Comparison of ENCODE assay signal across 9 mouse cellular contexts in genomic region chr6:99643439-99644199, GRCm38 (mm10). TPM values are rescaled to one million over a fixed set of nuclear protein-coding genes. Genes with fewer than 3 reads are reported as not detected.
A peak's percentile ranks its signal among the peaks of the same experiment; 100 is the strongest.
DNase-seq lines count a peak whose midpoint lies in the region; ATAC-seq lines count a peak whose summit lies in the region.
"Had no signal": no experiment of that assay in that cellular context is flagged by ENCODE, and none has a peak within 500 bp of the region (broad histone marks: within the 10 kb centered on the region; RNA-seq: fewer than 3 reads in every experiment).

No protein-coding gene starts in this region.

- DNase-seq in adrenal gland, adult 8-10 months, result peak; percentile 74
- DNase-seq in heart, adult 8-10 months (ENCODE audit: low spot score), result peak; percentile 67
- peak; percentile 56 for DNase-seq in ovary, postnatal 14 days (ENCODE audit: low spot score)
- no peak for DNase-seq in cerebellum, adult 11 months
- DNase-seq in embryo, embryonic 9.5 days (ENCODE audit: extremely low spot score), result no peak
- no peak for DNase-seq in embryo, embryonic 11 days
- DNase-seq in midbrain, embryonic 14.5 days, result no peak

- H3K4me1 ChIP-seq in kidney, embryonic 15.5 days, result peaks cover 23% of the 10 kb centered on the region
- H3K4me1 ChIP-seq in midbrain, embryonic 14.5 days (ENCODE audit: control insufficient read depth, insufficient read depth, low read length), result no peaks in the 10 kb centered on the region

- H3K4me2 ChIP-seq in kidney, embryonic 15.5 days, result no peak overlapping the region
- H3K4me2 ChIP-seq in midbrain, embryonic 14.5 days (ENCODE audit: low read length), result no peak overlapping the region
- H3K4me2 ChIP-seq: neural tube, embryonic 12.5 days had no signal

- peak overlapping the region; percentile 64 for H3K27ac ChIP-seq in kidney, embryonic 15.5 days
- no peak overlapping the region for H3K27ac ChIP-seq in midbrain, embryonic 14.5 days (replicated peaks; ENCODE audit: low read depth, low read length)
- H3K27ac ChIP-seq: neural tube, embryonic 12.5 days had no signal

- no peak overlapping the region for H3K9ac ChIP-seq in kidney, embryonic 15.5 days
- no peak overlapping the region for H3K9ac ChIP-seq in midbrain, embryonic 14.5 days (replicated peaks; ENCODE audit: low read length)
- H3K9ac ChIP-seq: neural tube, embryonic 12.5 days had no signal

- no peaks in the 10 kb centered on the region; the same call in 1 of the 2 replicates for H3K9me3 ChIP-seq in kidney, embryonic 15.5 days (replicated peaks)
- no peaks in the 10 kb centered on the region for H3K9me3 ChIP-seq in midbrain, embryonic 14.5 days (ENCODE audit: control insufficient read depth, low read length)
- H3K9me3 ChIP-seq: neural tube, embryonic 12.5 days had no signal

- H3K27me3 ChIP-seq in kidney, embryonic 15.5 days, result no peaks in the 10 kb centered on the region
- no peaks in the 10 kb centered on the region for H3K27me3 ChIP-seq in midbrain, embryonic 14.5 days (ENCODE audit: control insufficient read depth, insufficient read depth, low read length)
- H3K27me3 ChIP-seq: neural tube, embryonic 12.5 days had no signal

- peaks cover 22% of the 10 kb centered on the region for H3K36me3 ChIP-seq in kidney, embryonic 15.5 days
- peaks cover 4% of the 10 kb centered on the region; the same call in 1 of the 2 replicates for H3K36me3 ChIP-seq in midbrain, embryonic 14.5 days (ENCODE audit: control insufficient read depth, insufficient read depth, low read length)

- WGBS in kidney, embryonic 15.5 days, result 51% methylated on average over 10 of the region's 10 CpGs
- WGBS in midbrain, embryonic 14.5 days, result 72% methylated on average over 10 of the region's 10 CpGs

- ATAC-seq in kidney, embryonic 15.5 days (replicated peaks; ENCODE audit: low FRiP score), result 0 out of 2 replicates have a peak, but pooled peaks have one; percentile 29
- no peak for ATAC-seq in midbrain, embryonic 14.5 days (ENCODE audit: low FRiP score, low TSS enrichment)

- H3K4me3 ChIP-seq in kidney, embryonic 15.5 days (replicated peaks), result no peak overlapping the region
- H3K4me3 ChIP-seq in midbrain, embryonic 14.5 days (replicated peaks; ENCODE audit: low read depth, low read length), result no peak overlapping the region
- H3K4me3 ChIP-seq: neural tube, embryonic 12.5 days had no signal

RNA-seq across cellular contexts. Expression of gene Eif4e3, which starts 23.0 kb away (rescaled TPM):
- 10 to 100 TPM; 15.9 to 28.1 (median 23.3) TPM for total RNA-seq in adrenal gland, adult 8-10 months (2022)
- 10 to 100 TPM; 40.1 to 57.0 (median 48.9) TPM for total RNA-seq in heart, adult 8-10 months (2022)
- polyA plus RNA-seq in kidney, embryonic 15.5 days (2015; fragmentation: Nextera tagmentation; extraction: Ambion mirVana), result 17.6 and 17.8 TPM in 2 replicates
- 7.4 and 7.8 TPM in 2 replicates for polyA plus RNA-seq in midbrain, embryonic 14.5 days (2014; fragmentation: Nextera tagmentation; extraction: Ambion mirVana)

RNA-seq across cellular contexts. Expression of gene Gm20696, which starts 23.0 kb away (rescaled TPM):
- 1 to 10 TPM; 3.3 to 9.8 (median 5.5) TPM for total RNA-seq in adrenal gland, adult 8-10 months (2022)
- 1 to 10 TPM in 3 of 4 experiments, under 1 TPM in 1; 0.72 to 2.2 (median 1.6) TPM for total RNA-seq in heart, adult 8-10 months (2022)
- 3.8 and 4.0 TPM in 2 replicates for polyA plus RNA-seq in kidney, embryonic 15.5 days (2015; fragmentation: Nextera tagmentation; extraction: Ambion mirVana)
- polyA plus RNA-seq in midbrain, embryonic 14.5 days (2014; fragmentation: Nextera tagmentation; extraction: Ambion mirVana), result 1.6 and 4.0 TPM in 2 replicates

RNA-seq across cellular contexts. Expression of gene Gpr27, which starts 48.9 kb away (rescaled TPM):
- 1 to 10 TPM; 2.8 to 4.9 (median 3.8) TPM for total RNA-seq in adrenal gland, adult 8-10 months (2022)
- total RNA-seq in heart, adult 8-10 months (2022), result 10 to 100 TPM in 3 of 4 experiments, 1 to 10 TPM in 1; 8.6 to 11.3 (median 10.7) TPM
- polyA plus RNA-seq in kidney, embryonic 15.5 days (2015; fragmentation: Nextera tagmentation; extraction: Ambion mirVana), result 3.7 TPM in 2 replicates
- 23.6 and 24.4 TPM in 2 replicates for polyA plus RNA-seq in midbrain, embryonic 14.5 days (2014; fragmentation: Nextera tagmentation; extraction: Ambion mirVana)

Comparison
In these comparisons a context has a peak if more than half of its experiments do, and no peak if none do; other contexts are left out.
1. DNase-seq: peak in adrenal gland, adult 8-10 months (single experiment), heart, adult 8-10 months (single experiment) and ovary, postnatal 14 days (single experiment); none in cerebellum, adult 11 months (single experiment), embryo, embryonic 9.5 days (single experiment), embryo, embryonic 11 days (single experiment) and midbrain, embryonic 14.5 days (single experiment).